Mouse (Mus musculus) lung, adult 2 months (tissue): Measurements from ENCODE around the gene Nisch.

Experiments used
- CTCF ChIP-seq: fragments of 200-500 bp; IDR thresholded peaks from 2 replicates; pipeline ENCODE4 v1.5.1; 2011; ENCODE audit warnings: mild to moderate bottlenecking, low read length, control low read depth; ENCODE audit not compliant: insufficient read depth
- POLR2A ChIP-seq: fragments of 200-500 bp; IDR thresholded peaks from 2 replicates; pipeline ENCODE4 v1.6.1; 2011; ENCODE audit warnings: low read depth, mild to moderate bottlenecking, control low read depth, low read length, borderline replicate concordance; ENCODE audit errors: extremely low read depth

DNA sequence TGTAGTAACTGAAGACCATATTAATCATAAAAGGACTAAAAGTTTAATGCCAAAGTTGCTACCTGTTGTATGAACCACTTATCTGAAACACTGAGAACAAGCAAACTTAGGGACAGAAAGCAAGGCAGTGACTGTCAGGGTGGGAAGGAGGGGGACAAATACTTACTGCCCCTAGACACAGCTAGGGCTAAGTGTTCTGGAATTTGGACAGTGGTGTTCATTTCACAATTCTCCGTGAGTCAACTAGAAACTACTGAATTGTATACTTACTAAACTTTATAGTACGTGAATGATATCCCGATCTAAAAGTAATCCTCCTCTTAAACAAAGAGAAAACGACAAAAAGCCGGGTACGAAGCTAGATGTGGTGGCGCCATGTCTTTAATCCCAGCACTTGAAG is 17.1 kb downstream of the Nisch start:
- TF ChIP-seq POLR2A (no peak), CTCF (no peak)
